Mouse (Mus musculus): ENCODE results near the gene Lrrk1. TPM values are rescaled to one million over a fixed set of nuclear protein-coding genes. Genes with fewer than 3 reads are reported as not detected.

Gene Lrrk1
- polyA plus RNA-seq, 1 experiment from 2014 or later: 6.4 TPM

- no peaks in the 10 kb centered on the region for H3K9me3 ChIP-seq (ENCODE audit: control insufficient read depth, low read length)
- H3K27me3 ChIP-seq (ENCODE audit: control insufficient read depth, insufficient read depth, low read length): no peaks in the 10 kb centered on the region
- H3K9ac ChIP-seq (ENCODE audit: low read length): no peak overlapping the region
- no peak for ATAC-seq (ENCODE audit: insufficient number of reproducible peaks, insufficient read depth, low FRiP score, low read depth)
- 69% methylated on average over 5 of the region's 5 CpGs for WGBS
- H3K27ac ChIP-seq (replicated peaks in 1 of 2; ENCODE audit: control insufficient read depth in 1 of 2, insufficient read depth in 1 of 2, low read depth in 2 of 2, low read length in 2 of 2): no peak overlapping the region
- H3K4me1 ChIP-seq (ENCODE audit: control insufficient read depth in 2 of 2, insufficient read depth in 2 of 2, low read length in 2 of 2): peaks cover 0 to 3% of the 10 kb centered on the region in 2 experiments; a peak in 1 of 4 replicates
- no peak overlapping the region for H3K4me2 ChIP-seq (ENCODE audit: low read length)
- H3K4me3 ChIP-seq (ENCODE audit: control insufficient read depth in 1 of 2, insufficient read depth in 1 of 2, low read depth in 1 of 2, low read length in 2 of 2): no peak overlapping the region
- H3K36me3 ChIP-seq (ENCODE audit: control insufficient read depth, insufficient read depth, low read length): peaks cover 4% of the 10 kb centered on the region; the same call in 1 of the 2 replicates
Observed at GRCm38 (mm10) chr7:66384213-66384612, 3.9 kb downstream of the Lrrk1 start.

- no peak overlapping the region for H3K4me2 ChIP-seq (ENCODE audit: low read length)
- H3K27me3 ChIP-seq (ENCODE audit: control insufficient read depth, insufficient read depth, low read length): no peaks in the 10 kb centered on the region
- H3K9me3 ChIP-seq (ENCODE audit: control insufficient read depth, low read length): no peaks in the 10 kb centered on the region
- H3K27ac ChIP-seq (replicated peaks in 1 of 2; ENCODE audit: control insufficient read depth in 1 of 2, insufficient read depth in 1 of 2, low read depth in 2 of 2, low read length in 2 of 2): no peak overlapping the region
- WGBS: 73% methylated on average over 10 of the region's 10 CpGs
- peaks cover 0 to 2% of the 10 kb centered on the region in 2 experiments; a peak in 1 of 4 replicates for H3K4me1 ChIP-seq (ENCODE audit: control insufficient read depth in 2 of 2, insufficient read depth in 2 of 2, low read length in 2 of 2)
- H3K9ac ChIP-seq (ENCODE audit: low read length): no peak overlapping the region
- ATAC-seq (ENCODE audit: insufficient number of reproducible peaks, insufficient read depth, low FRiP score, low read depth): no peak
- peaks cover 4% of the 10 kb centered on the region; the same call in 1 of the 2 replicates for H3K36me3 ChIP-seq (ENCODE audit: control insufficient read depth, insufficient read depth, low read length)
- H3K4me3 ChIP-seq (ENCODE audit: control insufficient read depth in 1 of 2, insufficient read depth in 1 of 2, low read depth in 1 of 2, low read length in 2 of 2): no peak overlapping the region
Observed at GRCm38 (mm10) chr7:66376560-66376959, 11.6 kb downstream of the Lrrk1 start.

- no peak overlapping the region for H3K27ac ChIP-seq (replicated peaks in 1 of 2; ENCODE audit: control insufficient read depth in 1 of 2, insufficient read depth in 1 of 2, low read depth in 2 of 2, low read length in 2 of 2)
- H3K4me3 ChIP-seq (ENCODE audit: control insufficient read depth in 1 of 2, insufficient read depth in 1 of 2, low read depth in 1 of 2, low read length in 2 of 2): no peak overlapping the region
- no peak for ATAC-seq (ENCODE audit: insufficient number of reproducible peaks, insufficient read depth, low FRiP score, low read depth)
- no peaks in the 10 kb centered on the region for H3K27me3 ChIP-seq (ENCODE audit: control insufficient read depth, insufficient read depth, low read length)
- no peak overlapping the region for H3K9ac ChIP-seq (ENCODE audit: low read length)
- peaks cover 0 to 2% of the 10 kb centered on the region in 2 experiments; a peak in 1 of 4 replicates for H3K4me1 ChIP-seq (ENCODE audit: control insufficient read depth in 2 of 2, insufficient read depth in 2 of 2, low read length in 2 of 2)
- peaks cover 4% of the 10 kb centered on the region; the same call in 1 of the 2 replicates for H3K36me3 ChIP-seq (ENCODE audit: control insufficient read depth, insufficient read depth, low read length)
- no peak overlapping the region for H3K4me2 ChIP-seq (ENCODE audit: low read length)
- no peaks in the 10 kb centered on the region for H3K9me3 ChIP-seq (ENCODE audit: control insufficient read depth, low read length)
- 86% methylated on average over 4 of the region's 4 CpGs for WGBS
Observed at GRCm38 (mm10) chr7:66375736-66376135, 12.4 kb downstream of the Lrrk1 start.

- Histone ChIP-seq H3K9ac (ENCODE audit: low read length) (no peak overlapping the region), H3K9me3 (ENCODE audit: control insufficient read depth, low read length) (no peaks in the 10 kb centered on the region), H3K4me3 (ENCODE audit: control insufficient read depth in 1 of 2, insufficient read depth in 1 of 2, low read depth in 1 of 2, low read length in 2 of 2) (no peak overlapping the region), H3K27ac (replicated peaks in 1 of 2; ENCODE audit: control insufficient read depth in 1 of 2, insufficient read depth in 1 of 2, low read depth in 2 of 2, low read length in 2 of 2) (no peak overlapping the region), H3K27me3 (ENCODE audit: control insufficient read depth, insufficient read depth, low read length) (no peaks in the 10 kb centered on the region), H3K36me3 (ENCODE audit: control insufficient read depth, insufficient read depth, low read length) (no peaks in the 10 kb centered on the region), H3K4me1 (ENCODE audit: control insufficient read depth in 2 of 2, insufficient read depth in 2 of 2, low read length in 2 of 2) (peaks cover 7 to 14% of the 10 kb centered on the region in 2 experiments), H3K4me2 (ENCODE audit: low read length) (no peak overlapping the region)
- ATAC-seq (ENCODE audit: insufficient number of reproducible peaks, insufficient read depth, low FRiP score, low read depth): no peak
- WGBS: 93% methylated on average over 3 of the region's 3 CpGs
Observed at GRCm38 (mm10) chr7:66373391-66373790, 14.8 kb downstream of the Lrrk1 start.

- Histone ChIP-seq H3K9me3 (ENCODE audit: control insufficient read depth, low read length) (no peaks in the 10 kb centered on the region), H3K4me1 (ENCODE audit: control insufficient read depth in 2 of 2, insufficient read depth in 2 of 2, low read length in 2 of 2) (peaks cover 6 to 14% of the 10 kb centered on the region in 2 experiments), H3K27me3 (ENCODE audit: control insufficient read depth, insufficient read depth, low read length) (no peaks in the 10 kb centered on the region), H3K9ac (ENCODE audit: low read length) (no peak overlapping the region), H3K27ac (replicated peaks in 1 of 2; ENCODE audit: control insufficient read depth in 1 of 2, insufficient read depth in 1 of 2, low read depth in 2 of 2, low read length in 2 of 2) (no peak overlapping the region), H3K4me3 (ENCODE audit: control insufficient read depth in 1 of 2, insufficient read depth in 1 of 2, low read depth in 1 of 2, low read length in 2 of 2) (no peak overlapping the region), H3K36me3 (ENCODE audit: control insufficient read depth, insufficient read depth, low read length) (no peaks in the 10 kb centered on the region), H3K4me2 (ENCODE audit: low read length) (no peak overlapping the region)
- WGBS: 82% methylated on average over 6 of the region's 6 CpGs
- ATAC-seq (ENCODE audit: insufficient number of reproducible peaks, insufficient read depth, low FRiP score, low read depth): no peak
Observed at GRCm38 (mm10) chr7:66370970-66371369, 17.2 kb downstream of the Lrrk1 start.

GRCm38 (mm10) chr7:66369934-66370445 lies 18.2 kb downstream of the Lrrk1 start:
- H3K4me1 ChIP-seq (ENCODE audit: control insufficient read depth in 2 of 2, insufficient read depth in 2 of 2, low read length in 2 of 2): peaks cover 6 to 14% of the 10 kb centered on the region in 2 experiments
- H3K27ac ChIP-seq (replicated peaks in 1 of 2; ENCODE audit: control insufficient read depth in 1 of 2, insufficient read depth in 1 of 2, low read depth in 2 of 2, low read length in 2 of 2): peak overlapping the region in 1 of 2 experiments; percentile 36; a peak in 1 of 4 replicates
- no peaks in the 10 kb centered on the region for H3K36me3 ChIP-seq (ENCODE audit: control insufficient read depth, insufficient read depth, low read length)
- WGBS: 44% methylated on average over 5 of the region's 5 CpGs
- no peaks in the 10 kb centered on the region for H3K9me3 ChIP-seq (ENCODE audit: control insufficient read depth, low read length)
- no peak for ATAC-seq (ENCODE audit: insufficient number of reproducible peaks, insufficient read depth, low FRiP score, low read depth)
- no peaks in the 10 kb centered on the region for H3K27me3 ChIP-seq (ENCODE audit: control insufficient read depth, insufficient read depth, low read length)
- no peak overlapping the region for H3K9ac ChIP-seq (ENCODE audit: low read length)
- H3K4me3 ChIP-seq (ENCODE audit: control insufficient read depth in 1 of 2, insufficient read depth in 1 of 2, low read depth in 1 of 2, low read length in 2 of 2): no peak overlapping the region
- H3K4me2 ChIP-seq (ENCODE audit: low read length): no peak overlapping the region

GRCm38 (mm10) chr7:66369071-66369933 lies 18.8 kb downstream of the Lrrk1 start:
- 61% methylated on average over 5 of the region's 5 CpGs for WGBS
- no peak for ATAC-seq (ENCODE audit: insufficient number of reproducible peaks, insufficient read depth, low FRiP score, low read depth)

More at GRCm38 (mm10) chr7:66369071-66369933, 18.8 kb downstream of the Lrrk1 start:
- H3K27me3 ChIP-seq (ENCODE audit: control insufficient read depth, insufficient read depth, low read length): no peaks in the 10 kb centered on the region
- no peaks in the 10 kb centered on the region for H3K36me3 ChIP-seq (ENCODE audit: control insufficient read depth, insufficient read depth, low read length)
- no peak overlapping the region for H3K4me3 ChIP-seq (ENCODE audit: control insufficient read depth in 1 of 2, insufficient read depth in 1 of 2, low read depth in 1 of 2, low read length in 2 of 2)
- H3K4me2 ChIP-seq (ENCODE audit: low read length): no peak overlapping the region
- peaks cover 6 to 14% of the 10 kb centered on the region in 2 experiments for H3K4me1 ChIP-seq (ENCODE audit: control insufficient read depth in 2 of 2, insufficient read depth in 2 of 2, low read length in 2 of 2)
- H3K27ac ChIP-seq (replicated peaks in 1 of 2; ENCODE audit: control insufficient read depth in 1 of 2, insufficient read depth in 1 of 2, low read depth in 2 of 2, low read length in 2 of 2): no peak overlapping the region
- no peak overlapping the region for H3K9ac ChIP-seq (ENCODE audit: low read length)
- H3K9me3 ChIP-seq (ENCODE audit: control insufficient read depth, low read length): no peaks in the 10 kb centered on the region

All from heart, embryonic 14.5 days (tissue).